Mouse (Mus musculus) forelimb bud, embryonic 11.5 days (tissue): ENCODE measurements around the gene Ttll11.

Experiments used
- DNase-seq: peaks from one replicate; pipeline ENCODE4 v3.0.0-alpha.2; 2012; ENCODE audit warnings: low read depth, low spot score

The Ttll11 gene

GRCm38 (mm10) chr2:35827886-35828285 lies 151.8 kb downstream of the Ttll11 start:
- DNase-seq = no peak

GRCm38 (mm10) chr2:35825157-35825556 lies 154.6 kb downstream of the Ttll11 start:
- DNase-seq = no peak

- no peak for DNase-seq
Observed at GRCm38 (mm10) chr2:35823589-35823988, 156.1 kb downstream of the Ttll11 start.

GRCm38 (mm10) chr2:35818883-35819282 lies 160.8 kb downstream of the Ttll11 start:
- DNase-seq = no peak

GRCm38 (mm10) chr2:35816056-35816661 lies 163.6 kb downstream of the Ttll11 start:
- no peak for DNase-seq

GRCm38 (mm10) chr2:35812561-35812933 lies 167.2 kb downstream of the Ttll11 start:
- DNase-seq = no peak

GRCm38 (mm10) chr2:35811801-35812560 lies 167.7 kb downstream of the Ttll11 start:
- no peak for DNase-seq

- DNase-seq = no peak
Observed at GRCm38 (mm10) chr2:35810027-35810426, 169.7 kb downstream of the Ttll11 start.

GRCm38 (mm10) chr2:35809141-35809540 lies 170.6 kb downstream of the Ttll11 start:
- peak; percentile 29 for DNase-seq

- DNase-seq = no peak
Observed at GRCm38 (mm10) chr2:35805881-35806280, 173.8 kb downstream of the Ttll11 start.

GRCm38 (mm10) chr2:35803095-35803494 lies 176.6 kb downstream of the Ttll11 start:
- DNase-seq = no peak

GRCm38 (mm10) chr2:35801759-35802158 lies 178.0 kb downstream of the Ttll11 start:
- no peak for DNase-seq

- no peak for DNase-seq
Observed at GRCm38 (mm10) chr2:35799073-35799472, 180.6 kb downstream of the Ttll11 start.

GRCm38 (mm10) chr2:35797998-35798397 lies 181.7 kb downstream of the Ttll11 start:
- DNase-seq = no peak

GRCm38 (mm10) chr2:35789362-35790326 lies 190.1 kb downstream of the Ttll11 start:
- DNase-seq = no peak

- no peak for DNase-seq
Observed at GRCm38 (mm10) chr2:35785877-35786276, 193.8 kb downstream of the Ttll11 start.

GRCm38 (mm10) chr2:35783368-35783767 lies 196.3 kb downstream of the Ttll11 start:
- DNase-seq = no peak

- DNase-seq = no peak
Observed at GRCm38 (mm10) chr2:35779266-35779665, 200.4 kb downstream of the Ttll11 start.

- DNase-seq = no peak
Observed at GRCm38 (mm10) chr2:35776935-35777334, 202.8 kb downstream of the Ttll11 start.

- no peak for DNase-seq
Observed at GRCm38 (mm10) chr2:35775651-35776055, 204.1 kb downstream of the Ttll11 start.

- no peak for DNase-seq
Observed at GRCm38 (mm10) chr2:35770541-35770940, 209.2 kb downstream of the Ttll11 start.

GRCm38 (mm10) chr2:35769398-35769797 lies 210.3 kb downstream of the Ttll11 start:
- no peak for DNase-seq
